Mouse (Mus musculus): ENCODE measurements at regions not wholly inside any gene's neighbourhood (a gene's known extent, or its start where the extent isn't known, plus 50 kb on each side); places are given as distances from the start of the nearest gene placed in this dataset.

DNA sequence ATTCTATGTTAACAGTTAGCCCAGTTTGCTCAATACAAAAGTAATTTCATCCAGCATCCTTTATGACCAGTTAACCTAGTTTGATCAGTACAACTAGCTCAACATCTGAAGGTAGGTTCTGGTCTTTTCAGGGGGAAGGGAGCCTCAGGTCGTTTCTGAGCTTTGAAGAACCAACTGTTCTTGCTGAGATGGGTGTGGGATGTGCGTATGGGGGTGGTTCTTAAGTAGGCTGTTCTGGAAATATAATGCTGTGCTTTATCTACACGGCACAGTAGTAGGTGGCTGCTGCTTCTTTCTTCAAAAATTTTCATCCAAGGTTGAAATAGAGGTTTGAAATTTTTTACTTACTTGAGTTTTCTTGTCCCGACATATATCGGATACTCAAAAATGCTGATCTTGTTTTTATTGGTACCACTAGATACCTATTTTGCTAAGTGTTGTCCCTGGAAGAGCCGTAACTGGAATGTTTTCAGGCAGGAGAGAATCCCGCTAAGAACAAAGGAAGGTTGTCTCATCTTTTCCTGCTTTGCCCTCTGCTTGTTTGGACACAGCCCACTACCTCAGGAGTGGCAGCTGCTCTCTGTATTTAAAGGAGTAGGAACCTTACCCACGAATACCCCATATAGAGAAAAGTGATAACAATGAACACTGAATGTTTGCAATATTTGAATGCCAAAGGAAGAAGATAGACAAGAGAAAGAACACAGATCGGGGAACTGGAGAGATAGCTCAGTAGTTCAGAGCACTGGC lies 275.5 kb downstream of the Cdh10 start:
- Histone ChIP-seq H3K9ac (no peak overlapping the region), H3K36me3 (replicated peaks; ENCODE audit: control insufficient read depth, insufficient read depth) (no peaks in the 10 kb centered on the region), H3K9me3 (ENCODE audit: control insufficient read depth, low read length) (no peaks in the 10 kb centered on the region), H3K27ac (no peak overlapping the region), H3K4me1 (replicated peaks; ENCODE audit: control insufficient read depth, insufficient read depth, low read length) (no peaks in the 10 kb centered on the region), H3K4me3 (replicated peaks; ENCODE audit: low read length) (no peak overlapping the region), H3K4me2 (replicated peaks) (no peak overlapping the region), H3K27me3 (ENCODE audit: control insufficient read depth, insufficient read depth, low read length) (no peaks in the 10 kb centered on the region)
- DNase-seq (ENCODE audit: low spot score) = no peak
- WGBS = 83% methylated on average over 9 of the region's 9 CpGs
- ATAC-seq (ENCODE audit: low FRiP score) = no peak

DNA sequence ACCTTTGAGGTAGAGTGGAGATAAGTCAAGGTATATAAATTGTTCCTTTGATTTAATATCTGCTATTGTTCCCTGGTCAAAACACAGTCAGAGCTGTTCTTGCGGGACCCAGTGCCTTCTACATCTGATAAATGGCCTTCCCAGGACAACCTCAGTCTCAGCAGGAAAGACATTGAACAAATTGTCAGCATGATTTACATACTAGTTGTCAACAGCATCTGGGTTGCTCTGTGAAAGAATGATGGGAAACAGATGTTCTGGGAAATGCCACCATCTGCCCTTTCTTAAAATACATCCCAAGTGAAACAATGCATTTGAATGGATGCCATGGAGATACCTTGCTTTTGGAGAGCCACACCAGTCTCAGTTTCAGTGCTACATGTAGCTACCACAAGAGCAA lies 296.2 kb downstream of the Cdh10 start:
- H3K9ac ChIP-seq = no peak overlapping the region
- no peaks in the 10 kb centered on the region for H3K4me1 ChIP-seq (replicated peaks; ENCODE audit: control insufficient read depth, insufficient read depth, low read length)
- H3K27ac ChIP-seq = no peak overlapping the region
- no peaks in the 10 kb centered on the region for H3K27me3 ChIP-seq (ENCODE audit: control insufficient read depth, insufficient read depth, low read length)
- no peaks in the 10 kb centered on the region for H3K36me3 ChIP-seq (replicated peaks; ENCODE audit: control insufficient read depth, insufficient read depth)
- WGBS = 33% methylated on average over 1 of the region's 1 CpGs
- no peak overlapping the region for H3K4me3 ChIP-seq (replicated peaks; ENCODE audit: low read length)
- H3K4me2 ChIP-seq (replicated peaks) = no peak overlapping the region
- peak; percentile 44 for DNase-seq (ENCODE audit: low spot score)
- ATAC-seq (ENCODE audit: low FRiP score) = peak; percentile 46; the same call in 1 of the 2 replicates
- no peaks in the 10 kb centered on the region for H3K9me3 ChIP-seq (ENCODE audit: control insufficient read depth, low read length)

DNA sequence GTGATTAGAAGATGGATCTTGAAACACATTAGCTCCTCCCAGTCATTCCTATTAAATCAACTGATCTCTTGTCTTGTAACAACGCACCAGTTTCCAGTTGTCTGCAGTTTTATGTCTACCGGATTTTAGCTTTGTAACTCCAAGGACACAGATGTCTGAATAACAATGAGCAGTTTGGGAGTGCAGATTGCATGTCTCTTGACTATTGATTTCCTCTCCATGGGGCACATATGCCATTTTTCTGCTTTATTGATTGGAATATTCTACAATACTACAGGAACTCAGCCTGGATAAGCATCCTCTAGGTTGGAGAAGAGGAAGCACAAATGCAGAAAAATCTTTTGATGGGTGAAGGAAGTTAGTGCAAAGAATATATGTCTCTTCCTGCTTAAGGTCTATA lies 300.2 kb downstream of the Cdh10 start:
- no peak for DNase-seq (ENCODE audit: low spot score)
- no peak for ATAC-seq (ENCODE audit: low FRiP score)
- WGBS = 73% methylated on average over 2 of the region's 2 CpGs

DNA sequence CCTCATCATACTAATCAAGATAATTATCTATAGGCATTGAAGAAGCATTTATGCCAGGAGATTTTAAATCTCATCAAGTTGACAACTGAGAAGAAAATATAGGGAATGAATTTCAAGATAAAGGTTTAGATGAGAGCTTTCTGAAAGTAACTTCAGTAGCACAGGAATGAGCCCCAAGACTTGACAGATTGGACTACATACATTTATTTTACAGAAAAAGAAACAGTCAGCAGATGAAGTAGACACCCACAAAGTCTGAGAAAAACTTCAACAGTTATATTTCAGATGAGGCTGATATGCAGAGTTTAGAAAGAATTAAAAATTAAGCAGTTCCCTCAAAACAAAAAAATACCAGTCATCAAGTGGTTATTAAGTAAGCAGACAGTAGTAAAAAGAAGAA lies 308.7 kb downstream of the Cdh10 start:
- H3K27me3 ChIP-seq (ENCODE audit: control insufficient read depth, insufficient read depth, low read length) = no peaks in the 10 kb centered on the region
- DNase-seq (ENCODE audit: low spot score) (no peak), ATAC-seq (ENCODE audit: low FRiP score) (no peak)
- no peaks in the 10 kb centered on the region for H3K4me1 ChIP-seq (replicated peaks; ENCODE audit: control insufficient read depth, insufficient read depth, low read length)
- H3K27ac ChIP-seq = no peak overlapping the region
- 0 out of 2 replicates have a peak, but pooled peaks cover 7% of the 10 kb centered on the region for H3K9me3 ChIP-seq (ENCODE audit: control insufficient read depth, low read length)
- no peak overlapping the region for H3K9ac ChIP-seq
- H3K4me2 ChIP-seq (replicated peaks) = no peak overlapping the region
- no peak overlapping the region for H3K4me3 ChIP-seq (replicated peaks; ENCODE audit: low read length)
- H3K36me3 ChIP-seq (replicated peaks; ENCODE audit: control insufficient read depth, insufficient read depth) = no peaks in the 10 kb centered on the region

More for the DNA sequence above, 300.2 kb downstream of the Cdh10 start:
- no peaks in the 10 kb centered on the region for H3K36me3 ChIP-seq (replicated peaks; ENCODE audit: control insufficient read depth, insufficient read depth)
- H3K27me3 ChIP-seq (ENCODE audit: control insufficient read depth, insufficient read depth, low read length) = no peaks in the 10 kb centered on the region
- no peak overlapping the region for H3K4me3 ChIP-seq (replicated peaks; ENCODE audit: low read length)
- H3K9me3 ChIP-seq (ENCODE audit: control insufficient read depth, low read length) = no peaks in the 10 kb centered on the region
- no peak overlapping the region for H3K4me2 ChIP-seq (replicated peaks)
- no peaks in the 10 kb centered on the region for H3K4me1 ChIP-seq (replicated peaks; ENCODE audit: control insufficient read depth, insufficient read depth, low read length)
- H3K9ac ChIP-seq = no peak overlapping the region
- H3K27ac ChIP-seq = no peak overlapping the region

DNA sequence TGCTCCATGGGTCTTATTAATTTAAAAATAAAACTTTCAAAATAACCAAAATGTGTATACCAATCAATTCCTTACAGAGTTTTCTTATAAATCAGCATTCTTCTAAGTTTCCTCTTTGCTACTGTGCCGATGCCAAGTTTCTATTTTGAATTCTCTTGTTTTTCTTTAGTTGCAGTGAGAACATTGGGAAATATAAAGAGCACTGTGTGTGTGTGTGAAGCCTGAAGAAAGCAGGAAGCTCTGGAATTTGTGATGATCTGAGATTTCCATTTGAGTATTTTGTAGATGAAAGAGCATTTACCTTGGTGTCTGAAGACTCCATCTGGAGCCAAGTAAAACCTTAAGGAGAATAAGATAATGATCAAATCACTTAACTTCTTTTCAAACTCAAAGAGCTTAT lies 310.6 kb downstream of the Cdh10 start:
- Histone ChIP-seq H3K27ac (no peak overlapping the region), H3K9ac (no peak overlapping the region), H3K9me3 (ENCODE audit: control insufficient read depth, low read length) (0 out of 2 replicates have a peak, but pooled peaks cover 7% of the 10 kb centered on the region), H3K4me3 (replicated peaks; ENCODE audit: low read length) (no peak overlapping the region), H3K4me1 (replicated peaks; ENCODE audit: control insufficient read depth, insufficient read depth, low read length) (no peaks in the 10 kb centered on the region), H3K27me3 (ENCODE audit: control insufficient read depth, insufficient read depth, low read length) (no peaks in the 10 kb centered on the region), H3K36me3 (replicated peaks; ENCODE audit: control insufficient read depth, insufficient read depth) (no peaks in the 10 kb centered on the region), H3K4me2 (replicated peaks) (no peak overlapping the region)
- DNase-seq (ENCODE audit: low spot score) (no peak), ATAC-seq (ENCODE audit: low FRiP score) (no peak)
- 97% methylated on average over 1 of the region's 1 CpGs for WGBS

DNA sequence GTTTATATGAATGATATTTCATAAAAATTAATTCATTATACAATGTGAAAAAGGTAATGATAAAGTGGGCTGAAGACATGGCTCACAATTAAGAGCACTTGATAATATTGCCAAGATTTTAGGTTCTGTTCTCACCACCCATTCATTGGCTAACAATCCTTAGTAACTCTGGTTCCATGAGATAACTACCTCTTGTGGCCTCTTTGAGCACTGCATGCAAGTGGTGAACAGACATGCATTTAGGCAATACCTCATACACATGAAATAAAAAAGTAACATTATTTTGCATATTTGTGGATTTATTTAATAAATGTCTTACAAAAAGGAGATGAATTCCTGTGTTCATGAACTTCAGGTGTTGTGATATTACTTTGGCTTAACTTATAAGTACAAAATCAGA lies 334.9 kb downstream of the Cdh10 start:
- no peaks in the 10 kb centered on the region for H3K36me3 ChIP-seq (replicated peaks; ENCODE audit: control insufficient read depth, insufficient read depth)
- no peak overlapping the region for H3K4me3 ChIP-seq (replicated peaks; ENCODE audit: low read length)
- H3K4me2 ChIP-seq (replicated peaks) = no peak overlapping the region
- H3K4me1 ChIP-seq (replicated peaks; ENCODE audit: control insufficient read depth, insufficient read depth, low read length) = no peaks in the 10 kb centered on the region
- no peaks in the 10 kb centered on the region for H3K9me3 ChIP-seq (ENCODE audit: control insufficient read depth, low read length)
- DNase-seq (ENCODE audit: low spot score) = peak; percentile 14
- no peak for ATAC-seq (ENCODE audit: low FRiP score)
- H3K9ac ChIP-seq = no peak overlapping the region
- no peaks in the 10 kb centered on the region for H3K27me3 ChIP-seq (ENCODE audit: control insufficient read depth, insufficient read depth, low read length)
- no peak overlapping the region for H3K27ac ChIP-seq

DNA sequence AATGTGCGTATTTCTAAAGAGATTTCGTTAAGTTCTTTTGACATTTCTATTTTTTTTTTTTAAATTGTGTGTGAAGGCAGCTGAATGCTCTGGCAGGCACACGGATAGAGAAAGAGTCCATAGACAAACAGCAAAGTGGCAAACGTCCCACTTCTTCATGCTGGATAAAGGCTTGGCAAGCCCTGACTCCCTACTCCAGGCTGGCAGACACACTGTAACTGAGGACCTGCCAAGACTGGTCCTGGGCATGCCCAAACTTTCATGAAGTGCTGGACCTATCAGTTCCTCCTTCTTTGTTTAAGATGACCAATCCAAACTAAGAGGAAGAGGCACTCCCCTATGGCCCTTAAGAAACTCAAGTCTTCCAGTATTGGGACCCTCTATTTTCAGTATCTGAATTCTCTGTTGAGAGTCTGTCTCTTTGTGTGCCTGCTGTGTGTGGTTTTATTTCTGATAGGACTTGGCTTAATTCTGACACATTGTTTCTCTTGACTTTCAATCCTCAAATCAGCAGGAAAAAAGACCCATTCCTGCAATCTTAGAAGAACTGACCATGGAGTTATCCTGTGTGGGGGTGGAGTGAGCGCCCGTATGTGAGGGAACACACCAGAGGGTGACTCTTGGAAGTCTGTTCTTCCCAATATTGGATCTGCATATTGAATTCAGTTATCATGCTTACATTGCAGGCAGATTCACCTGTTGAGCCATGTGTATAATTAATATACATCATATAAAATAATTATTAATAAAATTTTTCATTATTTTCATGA lies 343.6 kb downstream of the Cdh10 start:
- no peak overlapping the region for H3K4me3 ChIP-seq (replicated peaks; ENCODE audit: low read length)
- no peak overlapping the region for H3K9ac ChIP-seq
- WGBS = 76% methylated on average over 6 of the region's 6 CpGs
- H3K4me1 ChIP-seq (replicated peaks; ENCODE audit: control insufficient read depth, insufficient read depth, low read length) = no peaks in the 10 kb centered on the region
- H3K4me2 ChIP-seq (replicated peaks) = no peak overlapping the region
- H3K27me3 ChIP-seq (ENCODE audit: control insufficient read depth, insufficient read depth, low read length) = no peaks in the 10 kb centered on the region
- peak; percentile 70 for DNase-seq (ENCODE audit: low spot score)
- no peaks in the 10 kb centered on the region for H3K36me3 ChIP-seq (replicated peaks; ENCODE audit: control insufficient read depth, insufficient read depth)
- H3K9me3 ChIP-seq (ENCODE audit: control insufficient read depth, low read length) = no peaks in the 10 kb centered on the region
- no peak overlapping the region for H3K27ac ChIP-seq
- peak; percentile 96 for ATAC-seq (ENCODE audit: low FRiP score)

DNA sequence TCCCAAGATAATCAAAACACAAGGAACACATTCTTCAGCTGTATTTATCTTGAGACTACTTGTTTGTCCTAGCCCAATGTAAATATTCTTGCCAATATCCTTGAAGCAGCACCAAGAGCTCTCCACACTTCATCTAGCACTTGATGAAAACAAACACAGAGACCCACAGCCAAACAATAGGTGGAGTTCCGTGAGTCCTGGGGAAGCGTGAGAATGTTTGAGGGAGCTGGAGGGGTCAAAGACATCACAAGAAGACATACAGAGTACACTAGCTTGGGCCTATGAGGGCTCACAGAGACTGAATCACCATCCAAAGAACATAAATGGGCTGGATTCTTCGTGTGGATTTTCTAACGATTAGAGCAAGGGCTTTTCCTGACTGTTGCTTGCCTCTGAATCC lies 356.7 kb downstream of the Cdh10 start:
- Histone ChIP-seq H3K9ac (no peak overlapping the region), H3K9me3 (ENCODE audit: control insufficient read depth, low read length) (no peaks in the 10 kb centered on the region), H3K4me2 (replicated peaks) (no peak overlapping the region), H3K4me3 (replicated peaks; ENCODE audit: low read length) (no peak overlapping the region), H3K27me3 (ENCODE audit: control insufficient read depth, insufficient read depth, low read length) (no peaks in the 10 kb centered on the region), H3K27ac (no peak overlapping the region), H3K36me3 (replicated peaks; ENCODE audit: control insufficient read depth, insufficient read depth) (no peaks in the 10 kb centered on the region), H3K4me1 (replicated peaks; ENCODE audit: control insufficient read depth, insufficient read depth, low read length) (no peaks in the 10 kb centered on the region)
- DNase-seq (ENCODE audit: low spot score) (no peak), ATAC-seq (ENCODE audit: low FRiP score) (no peak)
- WGBS = 65% methylated on average over 4 of the region's 4 CpGs

All from hindbrain, embryonic 14.5 days (tissue).